Mouse (Mus musculus): ENCODE results near the gene Fam89b. TPM values are rescaled to one million over a fixed set of nuclear protein-coding genes. Genes with fewer than 3 reads are reported as not detected.

The Fam89b gene
- polyA plus RNA-seq, 1 experiment from 2014 or later, result 68.6 TPM

DNA sequence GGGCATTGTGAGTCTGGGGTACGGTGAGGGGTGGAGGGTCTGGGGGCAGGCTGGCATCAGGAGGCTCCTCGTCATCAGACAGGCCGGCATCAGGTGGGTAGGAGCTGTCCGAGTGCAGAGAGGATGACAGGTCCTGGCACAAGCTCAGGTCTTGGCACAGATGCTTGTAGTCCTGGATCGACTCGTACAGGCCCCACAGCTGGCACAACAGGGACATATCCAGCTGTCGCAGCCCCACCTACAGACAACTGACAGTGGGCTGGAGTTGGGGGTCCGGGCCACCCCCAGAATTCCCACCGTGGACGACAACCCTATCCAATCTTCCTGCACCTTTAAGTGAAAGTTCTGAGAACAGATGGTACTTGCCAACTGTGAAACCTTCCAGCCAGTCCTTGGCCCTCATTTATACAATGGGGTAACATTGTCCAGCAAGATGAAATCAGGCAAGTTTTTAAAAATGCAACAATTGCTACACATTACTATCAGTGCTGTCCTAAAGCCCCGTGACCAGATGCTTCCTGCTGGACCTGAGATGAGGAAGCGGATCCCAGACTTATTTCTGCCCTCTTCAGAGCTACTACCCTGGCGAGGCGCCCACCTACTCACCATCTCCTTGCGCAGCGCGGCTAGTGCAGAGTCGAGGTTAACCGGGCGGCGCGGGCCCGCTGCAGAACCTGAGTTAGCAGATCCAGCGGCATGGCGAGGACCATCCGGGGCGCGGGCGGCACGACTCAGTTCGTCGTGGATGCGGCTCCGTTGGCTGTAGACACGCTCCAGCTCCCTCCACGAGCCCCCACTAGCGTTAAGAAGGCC is 616 bp downstream of the Fam89b start:
- H3K9ac ChIP-seq (ENCODE audit: low read length), result peak overlapping the region; percentile 98
- peak overlapping the region; percentile 92 for H3K27ac ChIP-seq (ENCODE audit: low read length)
- peak overlapping the region; percentile 97 for H3K4me2 ChIP-seq (ENCODE audit: low read depth, low read length)
- no peak; the same call in 1 of the 2 replicates for ATAC-seq (replicated peaks; ENCODE audit: extremely low read depth, insufficient read depth, low FRiP score)
- H3K27me3 ChIP-seq (ENCODE audit: control insufficient read depth, insufficient read depth, low read length), result no peaks in the 10 kb centered on the region
- no peaks in the 10 kb centered on the region for H3K9me3 ChIP-seq (replicated peaks; ENCODE audit: control insufficient read depth, low read length)
- H3K4me1 ChIP-seq (ENCODE audit: control insufficient read depth, insufficient read depth, low read length), result peaks cover 41% of the 10 kb centered on the region
- 5% methylated on average over 37 of the region's 37 CpGs for WGBS
- peak overlapping the region; percentile 93 for H3K4me3 ChIP-seq (ENCODE audit: low read length)
- peaks cover 3% of the 10 kb centered on the region; the same call in 1 of the 2 replicates for H3K36me3 ChIP-seq (ENCODE audit: control insufficient read depth, insufficient read depth)

DNA sequence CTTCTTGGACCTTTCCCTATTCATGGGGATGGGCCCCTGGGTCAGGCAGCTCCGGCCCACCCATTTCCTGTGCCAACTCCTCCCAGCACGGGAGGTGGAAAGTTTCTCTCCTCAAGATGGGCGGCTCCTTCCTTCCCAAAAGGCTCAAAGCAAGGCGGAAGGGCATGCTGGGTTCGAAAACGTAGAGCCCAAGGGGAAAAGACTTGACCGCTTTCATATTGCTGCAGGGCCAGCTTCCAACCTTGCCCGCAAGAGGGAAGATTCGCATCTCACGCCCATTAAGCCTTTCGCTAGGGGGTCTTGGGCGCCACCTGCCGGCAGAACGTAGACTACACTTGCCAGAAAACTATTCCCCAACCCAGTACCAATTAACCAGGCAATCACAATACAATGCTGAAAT is 1.8 kb downstream of the Fam89b start:
- H3K27ac ChIP-seq (ENCODE audit: low read length), result peak overlapping the region; percentile 92
- peak overlapping the region; percentile 98 for H3K9ac ChIP-seq (ENCODE audit: low read length)
- no peaks in the 10 kb centered on the region for H3K9me3 ChIP-seq (replicated peaks; ENCODE audit: control insufficient read depth, low read length)
- H3K4me1 ChIP-seq (ENCODE audit: control insufficient read depth, insufficient read depth, low read length), result peaks cover 46% of the 10 kb centered on the region
- peak overlapping the region; percentile 97 for H3K4me2 ChIP-seq (ENCODE audit: low read depth, low read length)
- no peaks in the 10 kb centered on the region for H3K27me3 ChIP-seq (ENCODE audit: control insufficient read depth, insufficient read depth, low read length)
- ATAC-seq (replicated peaks; ENCODE audit: extremely low read depth, insufficient read depth, low FRiP score), result no peak
- H3K36me3 ChIP-seq (ENCODE audit: control insufficient read depth, insufficient read depth), result peaks cover 8% of the 10 kb centered on the region
- 3% methylated on average over 14 of the region's 14 CpGs for WGBS
- H3K4me3 ChIP-seq (ENCODE audit: low read length), result peak overlapping the region; percentile 93

DNA sequence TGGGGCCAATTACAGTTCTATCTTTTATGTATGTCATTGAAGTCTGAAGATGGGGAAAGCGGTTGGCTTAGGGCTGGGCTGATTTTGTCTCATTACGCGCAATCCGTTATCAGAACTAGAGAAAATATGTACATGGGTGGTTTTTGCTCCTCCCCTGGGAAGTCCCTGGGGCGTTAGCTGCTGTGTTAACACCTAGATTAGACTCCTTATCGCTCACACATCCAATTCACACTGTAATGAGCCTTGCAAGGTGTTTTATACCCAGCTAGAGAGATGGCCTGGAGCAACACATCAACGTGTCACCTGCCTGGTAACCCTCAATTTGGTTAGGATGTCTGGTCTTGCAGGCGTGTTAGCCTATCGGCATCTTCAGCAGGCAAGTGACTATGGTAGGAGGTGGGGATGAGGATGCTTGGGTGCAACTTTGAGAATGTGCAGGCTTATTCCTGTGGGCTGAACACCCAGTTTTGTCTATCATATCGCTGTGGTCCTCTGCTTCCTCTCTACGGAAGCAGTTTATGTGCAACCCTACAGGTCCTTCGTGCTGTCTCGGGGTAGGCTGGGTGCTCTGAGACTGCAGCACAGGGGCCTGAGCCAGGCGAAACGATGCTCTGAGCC is 2.4 kb downstream of the Fam89b start:
- Histone ChIP-seq H3K9ac (ENCODE audit: low read length) (peak overlapping the region; percentile 51), H3K4me2 (ENCODE audit: low read depth, low read length) (peak overlapping the region; percentile 97), H3K9me3 (replicated peaks; ENCODE audit: control insufficient read depth, low read length) (no peaks in the 10 kb centered on the region), H3K27me3 (ENCODE audit: control insufficient read depth, insufficient read depth, low read length) (no peaks in the 10 kb centered on the region), H3K27ac (ENCODE audit: low read length) (peak overlapping the region; percentile 92), H3K4me3 (ENCODE audit: low read length) (peak overlapping the region; percentile 93), H3K4me1 (ENCODE audit: control insufficient read depth, insufficient read depth, low read length) (peaks cover 46% of the 10 kb centered on the region), H3K36me3 (ENCODE audit: control insufficient read depth, insufficient read depth) (peaks cover 12% of the 10 kb centered on the region)
- no peak for ATAC-seq (replicated peaks; ENCODE audit: extremely low read depth, insufficient read depth, low FRiP score)
- 59% methylated on average over 15 of the region's 15 CpGs for WGBS

DNA sequence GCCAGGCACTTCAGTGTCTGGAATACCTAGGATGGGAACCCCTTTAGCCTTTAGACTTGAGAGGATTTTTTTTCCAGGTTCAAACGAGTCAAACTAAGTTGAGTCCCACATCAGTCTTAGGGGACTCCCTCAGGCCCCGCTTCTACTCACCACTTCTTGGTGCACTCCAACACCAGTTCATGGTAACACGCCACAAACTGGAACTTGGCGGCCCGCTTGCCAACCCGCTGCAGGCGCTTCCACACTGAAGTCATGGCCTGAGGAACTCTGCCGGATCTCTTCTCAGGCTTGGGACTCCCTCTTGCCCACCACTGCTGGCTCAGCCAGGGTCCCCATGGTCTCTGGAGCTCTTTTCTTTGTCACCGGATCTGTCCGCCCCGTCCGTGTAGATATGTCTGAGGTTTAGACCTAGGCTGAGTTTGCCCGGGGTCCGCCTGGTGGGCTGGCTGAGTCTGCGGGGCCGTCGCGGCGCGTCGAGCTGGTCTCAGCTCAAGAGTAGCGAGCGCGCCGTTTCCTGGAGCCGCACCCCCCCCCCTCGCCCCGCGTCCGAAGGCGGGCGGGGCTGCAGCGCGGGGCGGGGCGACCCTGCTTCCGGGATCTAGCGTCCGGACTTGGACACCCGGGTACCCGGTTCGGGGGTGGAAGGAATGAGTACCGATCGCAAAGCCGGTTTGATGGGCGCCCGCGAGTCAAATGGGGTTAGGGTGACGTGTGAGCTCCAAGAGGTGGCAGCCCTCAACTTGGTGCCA is 3.5 kb downstream of the Fam89b start, which contains the start of gene Ehbp1l1:
Ehbp1l1 (minus strand) TSS at position 551 of the 749 bp plus-strand sequence.
- Histone ChIP-seq H3K9ac (ENCODE audit: low read length) (peak within 1 kb of the TSS; percentile 93), H3K4me1 (ENCODE audit: control insufficient read depth, insufficient read depth, low read length) (peaks cover 43% of the 10 kb centered on the region), H3K9me3 (replicated peaks; ENCODE audit: control insufficient read depth, low read length) (no peaks in the 10 kb centered on the region), H3K4me3 (ENCODE audit: low read length) (peak within 1 kb of the TSS; percentile 93), H3K36me3 (ENCODE audit: control insufficient read depth, insufficient read depth) (peaks cover 22% of the 10 kb centered on the region), H3K27ac (ENCODE audit: low read length) (peak within 1 kb of the TSS; percentile 96), H3K27me3 (ENCODE audit: control insufficient read depth, insufficient read depth, low read length) (no peaks in the 10 kb centered on the region), H3K4me2 (ENCODE audit: low read depth, low read length) (peak within 1 kb of the TSS; percentile 97)
- WGBS, result 2% methylated on average over 47 of the region's 49 CpGs
- ATAC-seq (replicated peaks; ENCODE audit: extremely low read depth, insufficient read depth, low FRiP score), result peak; percentile 15; the same call in 1 of the 2 replicates

DNA sequence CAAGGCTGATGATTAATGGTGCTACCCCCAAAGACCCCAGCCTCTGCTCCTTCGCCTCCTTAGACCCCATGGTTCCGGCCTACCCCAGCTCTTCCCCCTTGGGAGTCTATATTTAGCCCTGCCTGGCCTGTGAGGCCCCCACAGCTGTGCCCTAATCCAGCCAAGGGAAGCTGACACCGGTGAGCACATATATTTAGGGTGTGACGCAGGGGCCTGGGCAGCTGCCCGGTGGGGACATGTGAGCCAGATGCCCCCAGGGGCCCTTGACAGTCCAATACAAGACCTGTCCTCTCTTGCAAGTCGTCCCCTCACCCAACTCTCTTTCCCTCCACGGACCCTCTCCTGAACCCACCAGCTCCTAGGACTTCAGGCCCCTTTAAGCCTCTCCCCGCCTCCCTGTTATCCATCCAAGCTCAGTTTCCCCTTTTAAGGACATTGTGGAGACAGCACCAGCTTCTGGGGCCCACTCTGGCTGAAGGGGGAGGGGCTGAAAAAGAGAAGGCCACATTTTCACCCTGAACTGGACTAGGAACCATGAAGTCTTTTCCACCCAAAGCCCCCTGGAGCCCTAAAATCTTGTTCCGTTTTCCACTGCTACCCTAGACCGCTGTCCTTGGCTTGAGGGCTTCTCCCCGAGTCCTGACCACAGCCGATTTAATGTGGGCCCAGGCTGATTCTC is 4.3 kb downstream of the Fam89b start:
- Histone ChIP-seq H3K4me1 (ENCODE audit: control insufficient read depth, insufficient read depth, low read length) (peaks cover 39% of the 10 kb centered on the region), H3K4me2 (ENCODE audit: low read depth, low read length) (peak overlapping the region; percentile 97), H3K27me3 (ENCODE audit: control insufficient read depth, insufficient read depth, low read length) (no peaks in the 10 kb centered on the region), H3K27ac (ENCODE audit: low read length) (peak overlapping the region; percentile 96), H3K4me3 (ENCODE audit: low read length) (peak overlapping the region; percentile 84), H3K9me3 (replicated peaks; ENCODE audit: control insufficient read depth, low read length) (no peaks in the 10 kb centered on the region), H3K36me3 (ENCODE audit: control insufficient read depth, insufficient read depth) (peaks cover 27% of the 10 kb centered on the region), H3K9ac (ENCODE audit: low read length) (peak overlapping the region; percentile 93)
- 20% methylated on average over 12 of the region's 12 CpGs for WGBS
- peak; percentile 86 for ATAC-seq (replicated peaks; ENCODE audit: extremely low read depth, insufficient read depth, low FRiP score)

DNA sequence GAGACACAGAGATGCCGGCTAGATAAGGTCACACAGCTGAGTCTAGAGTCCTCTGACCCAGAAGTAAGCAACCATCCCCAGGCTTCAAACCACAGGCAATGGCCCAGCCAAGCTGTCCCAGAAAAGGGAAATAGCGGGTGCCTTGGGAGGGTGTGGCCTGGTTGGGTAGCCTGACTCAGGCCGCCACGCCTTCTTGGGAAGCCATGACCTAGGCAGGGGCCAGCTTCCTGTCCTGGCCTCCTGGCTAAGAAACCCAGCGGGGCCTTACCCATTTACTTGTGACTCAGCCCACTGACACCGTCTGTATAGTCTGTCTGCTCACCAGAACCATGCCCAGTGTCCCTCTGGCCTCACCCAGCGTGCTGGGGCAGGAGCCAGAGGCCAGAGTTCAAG is 4.9 kb downstream of the Fam89b start:
- peaks cover 33% of the 10 kb centered on the region for H3K36me3 ChIP-seq (ENCODE audit: control insufficient read depth, insufficient read depth)
- H3K4me3 ChIP-seq (ENCODE audit: low read length), result peak overlapping the region; percentile 84
- ATAC-seq (replicated peaks; ENCODE audit: extremely low read depth, insufficient read depth, low FRiP score), result peak; percentile 23
- H3K4me2 ChIP-seq (ENCODE audit: low read depth, low read length), result peak overlapping the region; percentile 97
- no peaks in the 10 kb centered on the region for H3K27me3 ChIP-seq (ENCODE audit: control insufficient read depth, insufficient read depth, low read length)
- 25% methylated on average over 7 of the region's 7 CpGs for WGBS
- H3K9me3 ChIP-seq (replicated peaks; ENCODE audit: control insufficient read depth, low read length), result no peaks in the 10 kb centered on the region
- H3K4me1 ChIP-seq (ENCODE audit: control insufficient read depth, insufficient read depth, low read length), result peaks cover 35% of the 10 kb centered on the region
- peak overlapping the region; percentile 96 for H3K27ac ChIP-seq (ENCODE audit: low read length)
- peak overlapping the region; percentile 93 for H3K9ac ChIP-seq (ENCODE audit: low read length)

DNA sequence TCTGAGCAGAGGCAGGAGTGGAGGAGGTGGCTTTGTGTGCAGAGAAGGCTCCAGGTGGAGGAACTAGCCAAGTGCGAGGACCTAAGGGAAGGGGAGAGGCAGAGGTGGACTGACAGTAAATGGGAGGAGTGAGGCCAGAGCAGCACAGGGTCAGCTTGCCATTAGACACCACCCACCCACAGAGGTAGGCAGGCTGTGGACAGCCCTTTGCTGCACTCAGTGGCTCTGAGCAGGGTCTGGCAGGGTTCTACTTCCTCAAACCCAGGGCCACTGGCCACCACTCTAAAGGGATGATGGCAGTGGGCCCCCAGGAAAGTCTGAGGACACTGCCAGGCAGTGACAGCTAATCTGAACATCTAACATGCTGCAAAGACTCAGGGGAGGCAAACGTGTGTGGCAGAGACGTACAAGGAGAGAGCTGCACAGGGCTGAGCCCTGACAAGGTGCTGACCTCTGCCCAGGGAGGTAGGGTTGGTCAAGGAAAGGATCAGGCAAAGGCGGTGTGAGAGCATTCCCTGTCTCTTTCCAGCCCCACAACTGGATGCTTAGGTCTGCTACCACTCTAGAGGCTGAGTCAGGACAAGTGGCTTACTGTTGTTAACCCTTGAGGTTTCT is 5.4 kb downstream of the Fam89b start:
- Histone ChIP-seq H3K9ac (ENCODE audit: low read length) (peak overlapping the region; percentile 93), H3K36me3 (ENCODE audit: control insufficient read depth, insufficient read depth) (peaks cover 38% of the 10 kb centered on the region), H3K27me3 (ENCODE audit: control insufficient read depth, insufficient read depth, low read length) (no peaks in the 10 kb centered on the region), H3K4me1 (ENCODE audit: control insufficient read depth, insufficient read depth, low read length) (peaks cover 35% of the 10 kb centered on the region), H3K9me3 (replicated peaks; ENCODE audit: control insufficient read depth, low read length) (no peaks in the 10 kb centered on the region), H3K27ac (ENCODE audit: low read length) (peak overlapping the region; percentile 96), H3K4me3 (ENCODE audit: low read length) (peak overlapping the region; percentile 84), H3K4me2 (ENCODE audit: low read depth, low read length) (peak overlapping the region; percentile 97)
- ATAC-seq (replicated peaks; ENCODE audit: extremely low read depth, insufficient read depth, low FRiP score), result no peak
- 40% methylated on average over 4 of the region's 4 CpGs for WGBS

DNA sequence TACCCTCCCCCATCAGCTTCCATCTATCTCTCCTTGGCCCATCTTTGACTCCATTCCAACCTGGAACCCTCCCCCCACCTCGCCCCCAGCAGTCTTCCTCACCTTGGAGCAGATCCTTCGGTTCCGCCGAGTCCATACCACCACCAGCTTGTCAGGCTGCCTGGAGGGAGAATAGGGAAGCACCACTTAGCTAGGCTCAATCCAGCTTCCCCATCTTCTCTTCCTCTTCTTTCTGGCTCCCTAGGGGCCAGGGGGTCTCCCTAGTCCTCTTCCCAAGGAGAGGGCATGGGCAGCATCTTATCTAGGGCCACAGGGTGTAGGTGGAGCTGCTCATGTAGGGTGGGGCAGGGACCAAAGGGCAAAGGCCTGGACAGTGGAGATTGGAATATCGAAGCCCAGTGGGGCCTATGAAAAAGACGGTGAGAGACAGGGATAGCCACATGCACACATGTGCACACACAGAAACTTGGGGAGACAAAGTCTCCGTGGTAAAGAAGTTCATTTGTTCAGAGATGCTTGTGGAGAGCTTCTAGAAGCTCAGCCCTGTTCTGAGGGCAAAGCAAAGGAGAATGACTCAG is 6.5 kb downstream of the Fam89b start:
- peaks cover 45% of the 10 kb centered on the region for H3K36me3 ChIP-seq (ENCODE audit: control insufficient read depth, insufficient read depth)
- 0 out of 2 replicates have a peak overlapping the region, but pooled peaks have one; percentile 4 for H3K9ac ChIP-seq (ENCODE audit: low read length)
- WGBS, result 86% methylated on average over 7 of the region's 7 CpGs
- no peak for ATAC-seq (replicated peaks; ENCODE audit: extremely low read depth, insufficient read depth, low FRiP score)
- H3K4me1 ChIP-seq (ENCODE audit: control insufficient read depth, insufficient read depth, low read length), result peaks cover 26% of the 10 kb centered on the region
- H3K27me3 ChIP-seq (ENCODE audit: control insufficient read depth, insufficient read depth, low read length), result no peaks in the 10 kb centered on the region
- H3K27ac ChIP-seq (ENCODE audit: low read length), result no peak overlapping the region
- H3K4me2 ChIP-seq (ENCODE audit: low read depth, low read length), result no peak overlapping the region
- H3K9me3 ChIP-seq (replicated peaks; ENCODE audit: control insufficient read depth, low read length), result no peaks in the 10 kb centered on the region
- H3K4me3 ChIP-seq (ENCODE audit: low read length), result no peak overlapping the region

Measured in heart, embryonic 16.5 days (tissue).